Mouse (Mus musculus): ENCODE measurements around the gene Pou5f2.

GRCm38 (mm10) chr13:78043203-78043602, 18.5 kb downstream of the Pou5f2 start:
- no peak for TF ChIP-seq CTCF (IDR thresholded peaks at IDR 0.05; ENCODE audit: low read depth, low read length)
- TF ChIP-seq EP300 (IDR thresholded peaks at IDR 0.05; ENCODE audit: insufficient read depth, low read depth, low read length), result no peak

Measured in ES-Bruce4 (cell line).